9 mouse cellular contexts compared by ENCODE assay signal in genomic region chr12:88984375-88984774, GRCm38 (mm10).
DNase-seq lines count a peak whose midpoint lies in the region; ATAC-seq and TF ChIP-seq lines count a peak whose summit lies in the region.
"Had no signal": no experiment of that assay in that cellular context is flagged by ENCODE, and none has a peak within 500 bp of the region (broad histone marks: within the 10 kb centered on the region; RNA-seq: fewer than 3 reads in every experiment).

No protein-coding gene starts in this region.

- peak; percentile 87 for DNase-seq in c-Kit-positive CD71-positive TER-119-negative erythroid progenitor cells, embryonic 14.5 days (ENCODE audit: low read depth)
- no peak for DNase-seq in hindbrain, postnatal 0 days (ENCODE audit: low spot score)
- DNase-seq in layer of hippocampus, adult 18-20 months (ENCODE audit: low spot score in 2 of 2), result no peak
- no peak for DNase-seq in cerebellum, adult 18-20 months
- DNase-seq in T-cell, adult 2 months (ENCODE audit: low spot score), result no peak
- DNase-seq in thymus, postnatal 14 days, result no peak

- no peaks in the 10 kb centered on the region for H3K9me3 ChIP-seq in hindbrain, postnatal 0 days (ENCODE audit: low read length)

- H3K4me3 ChIP-seq in hindbrain, postnatal 0 days (ENCODE audit: low read length), result no peak overlapping the region

- H3K4me1 ChIP-seq in hindbrain, postnatal 0 days (ENCODE audit: insufficient read depth, low read length), result 0 out of 2 replicates have a peak, but pooled peaks cover 3% of the 10 kb centered on the region

- H3K27ac ChIP-seq in hindbrain, postnatal 0 days, result no peak overlapping the region
- H3K27ac ChIP-seq: macrophage had no signal

- peak; percentile 87 for ATAC-seq in erythroblast, adult 5-6 weeks (replicated peaks; ENCODE audit: low FRiP score, poor library complexity, severe bottlenecking)
- peak; percentile 31; the same call in 1 of the 2 replicates for ATAC-seq in hindbrain, postnatal 0 days
- ATAC-seq in megakaryocyte-erythroid progenitor cell, adult 5-6 weeks (replicated peaks; ENCODE audit: low FRiP score, low TSS enrichment, poor library complexity, severe bottlenecking), result peak; percentile 81

- H3K36me3 ChIP-seq in hindbrain, postnatal 0 days (ENCODE audit: insufficient read depth, low read length), result no peaks in the 10 kb centered on the region

- no peak overlapping the region for H3K9ac ChIP-seq in hindbrain, postnatal 0 days (replicated peaks; ENCODE audit: low read length)

- H3K4me2 ChIP-seq in hindbrain, postnatal 0 days (ENCODE audit: low read depth, low read length), result 0 out of 2 replicates have a peak overlapping the region, but pooled peaks have one; percentile 6

- no peak for TF ChIP-seq CTCF in hindbrain, postnatal 0 days (IDR thresholded peaks at IDR 0.05; ENCODE audit: low read depth)

- no peaks in the 10 kb centered on the region for H3K27me3 ChIP-seq in hindbrain, postnatal 0 days (ENCODE audit: insufficient read depth, low read length)

- WGBS in hindbrain, postnatal 0 days, result 16% methylated on average over 8 of the region's 8 CpGs

Comparison
In these comparisons a context has a peak if more than half of its experiments do, and no peak if none do; other contexts are left out.
1. ATAC-seq: peak in every context shown above with its lines; median percentile 87 in erythroblast, adult 5-6 weeks; 81 in megakaryocyte-erythroid progenitor cell, adult 5-6 weeks; 31 in hindbrain, postnatal 0 days.